Mouse (Mus musculus) thymus, adult 2 months (tissue): Measurements from ENCODE around the gene Vmo1.

Experiments used
- CTCF ChIP-seq: fragments of 200-500 bp; IDR thresholded peaks from 2 replicates; pipeline ENCODE4 v1.5.1; 2012; ENCODE audit warnings: mild to moderate bottlenecking, control low read depth, low read length, moderate library complexity, borderline replicate concordance; ENCODE audit not compliant: control insufficient read depth, poor library complexity, insufficient read depth; ENCODE audit errors: extremely low read depth
- POLR2A ChIP-seq: fragments of 200-500 bp; IDR thresholded peaks from 2 replicates; pipeline ENCODE4 v1.6.1; 2012; ENCODE audit warnings: mild to moderate bottlenecking, low read length, control low read depth, moderate library complexity; ENCODE audit not compliant: control insufficient read depth, poor library complexity, insufficient read depth; ENCODE audit errors: extremely low read depth

- TF ChIP-seq POLR2A, result no peak
- TF ChIP-seq CTCF, result no peak
These were observed 49.2 kb downstream of the Vmo1 start for GRCm38 (mm10) chr11:70465211-70465610.
